Mouse (Mus musculus) ES-E14 (cell line): ENCODE results near the gene Gimap3. TPM values are rescaled to one million over a fixed set of nuclear protein-coding genes. Genes with fewer than 3 reads are reported as not detected.

Experiments used
- DNase-seq: peaks from one replicate; pipeline ENCODE4 v3.0.0-alpha.2; 2013; ENCODE audit warnings: low read depth, low spot score
- H3K27ac ChIP-seq: 2 replicates; pipeline ENCODE4 v1.5.1; 2012; ENCODE audit warnings: low read depth, mild to moderate bottlenecking, low read length, moderate library complexity, mixed read lengths; ENCODE audit not compliant: poor library complexity, insufficient read depth, severe bottlenecking
- H3K36me3 ChIP-seq: 2 replicates; pipeline ENCODE4 v1.6.1; 2012; ENCODE audit warnings: mild to moderate bottlenecking, low read length, moderate library complexity, mixed read lengths; ENCODE audit not compliant: control insufficient read depth, poor library complexity, insufficient read depth, severe bottlenecking
- H3K4me1 ChIP-seq, 2 experiments: fragments of 150-350 bp in 1 of 2; sonication (generic) in 1 of 2; 2 replicates each; pipeline ENCODE4 v1.6.1; 2012; ENCODE audit warnings: low read length in 2 of 2, mild to moderate bottlenecking in 1 of 2, mixed read lengths in 1 of 2; ENCODE audit not compliant: control insufficient read depth in 2 of 2, insufficient read depth in 2 of 2, poor library complexity in 1 of 2
- H3K4me3 ChIP-seq, 2 experiments: fragments of 150-350 bp in 1 of 2; sonication (generic) in 1 of 2; 2 replicates each; pipeline ENCODE4 v1.5.1; 2012; ENCODE audit warnings: low read length in 2 of 2, low read depth in 1 of 2, mild to moderate bottlenecking in 1 of 2, mixed read lengths in 1 of 2; ENCODE audit not compliant: insufficient read depth in 1 of 2, poor library complexity in 1 of 2, severe bottlenecking in 1 of 2
- H3K9ac ChIP-seq: 2 replicates; pipeline ENCODE4 v1.6.1; 2012; ENCODE audit warnings: low read depth, mild to moderate bottlenecking, low read length, mixed read lengths; ENCODE audit not compliant: poor library complexity, insufficient read depth, severe bottlenecking
- H3K9me3 ChIP-seq: fragments of 150-350 bp; sonication (generic); 2 replicates; pipeline ENCODE4 v1.6.1; 2012; ENCODE audit warnings: low read depth, mild to moderate bottlenecking, low read length; ENCODE audit not compliant: control insufficient read depth, insufficient read depth
- CHD2 ChIP-seq: IDR thresholded peaks from 2 replicates; pipeline ENCODE4 v1.6.1; 2014; ENCODE audit warnings: mild to moderate bottlenecking, low read depth, low read length, inconsistent platforms
- HCFC1 ChIP-seq: IDR thresholded peaks from 2 replicates; pipeline ENCODE4 v1.6.1; 2012; ENCODE audit warnings: low read length, inconsistent platforms, borderline replicate concordance; ENCODE audit not compliant: insufficient read depth
- MAFK ChIP-seq: IDR thresholded peaks from 2 replicates; pipeline ENCODE4 v1.6.1; 2014; ENCODE audit warnings: mild to moderate bottlenecking, low read depth, low read length, inconsistent platforms; ENCODE audit not compliant: insufficient read depth
- ZC3H11A ChIP-seq: IDR thresholded peaks from 2 replicates; pipeline ENCODE4 v1.6.1; 2012; ENCODE audit warnings: low read depth, mild to moderate bottlenecking, inconsistent platforms, low read length, borderline replicate concordance
- ZNF384 ChIP-seq: IDR thresholded peaks from 2 replicates; pipeline ENCODE4 v1.6.1; 2012; ENCODE audit warnings: low read depth, low read length, inconsistent platforms
- in situ Hi-C, 2 experiments: fragments of 600-800 bp; cut with MboI; formaldehyde crosslinking; loops; one replicate each; pipeline ENCODE4 v1.15.1; 2025; ENCODE audit warnings: low sequenced_read_pairs in 2 of 2, inconsistent platforms in 1 of 2; ENCODE audit not compliant: unreplicated experiment in 2 of 2
- total RNA-seq: library from RNA; depleted of rRNA; stranded (reverse); fragments of 300-350 nt; gene quantifications from 2 replicates; pipeline ENCODE4 v1.2.3, GENCODE M21; 2012

Gimap3 gene
- total RNA-seq, 1 experiment: 0.09 TPM

GRCm38 (mm10) chr6:48768178-48768869 is 2.3 kb downstream of the Gimap3 start:
- H3K9me3 ChIP-seq: no peaks in the 10 kb centered on the region
- no peak overlapping the region for H3K27ac ChIP-seq
- TF ChIP-seq CHD2 (no peak), ZNF384 (no peak), ZC3H11A (no peak), HCFC1 (no peak), MAFK (no peak)
- H3K4me3 ChIP-seq: no peak overlapping the region
- no peaks in the 10 kb centered on the region for H3K36me3 ChIP-seq
- no peaks in the 10 kb centered on the region for H3K4me1 ChIP-seq
- no peak for DNase-seq
- no peak overlapping the region for H3K9ac ChIP-seq
- in situ Hi-C loops: no loop called here

GRCm38 (mm10) chr6:48764496-48764895 is 6.2 kb downstream of the Gimap3 start:
- in situ Hi-C loops: no loop called here
- H3K4me3 ChIP-seq: no peak overlapping the region
- no peak overlapping the region for H3K27ac ChIP-seq
- no peaks in the 10 kb centered on the region for H3K9me3 ChIP-seq
- no peaks in the 10 kb centered on the region for H3K4me1 ChIP-seq
- H3K36me3 ChIP-seq: no peaks in the 10 kb centered on the region
- TF ChIP-seq HCFC1 (no peak), ZC3H11A (no peak), CHD2 (no peak), ZNF384 (no peak), MAFK (no peak)
- no peak overlapping the region for H3K9ac ChIP-seq
- DNase-seq: no peak

- TF ChIP-seq MAFK (no peak), ZC3H11A (no peak), ZNF384 (no peak), HCFC1 (no peak), CHD2 (no peak)
- H3K4me3 ChIP-seq: no peak overlapping the region
- in situ Hi-C loops: no loop called here
- no peaks in the 10 kb centered on the region for H3K4me1 ChIP-seq
- no peak overlapping the region for H3K9ac ChIP-seq
- no peaks in the 10 kb centered on the region for H3K36me3 ChIP-seq
- H3K27ac ChIP-seq: no peak overlapping the region
- DNase-seq: no peak
- no peaks in the 10 kb centered on the region for H3K9me3 ChIP-seq
These were observed 6.9 kb downstream of the Gimap3 start for GRCm38 (mm10) chr6:48763567-48764270.

- no peaks in the 10 kb centered on the region for H3K36me3 ChIP-seq
- no peak for TF ChIP-seq CHD2
- no peak for TF ChIP-seq MAFK
- no peak for TF ChIP-seq ZC3H11A
- no peak for TF ChIP-seq HCFC1
- no peak for TF ChIP-seq ZNF384
- DNase-seq: no peak
- H3K9me3 ChIP-seq: no peaks in the 10 kb centered on the region
- H3K4me3 ChIP-seq: no peak overlapping the region
- H3K27ac ChIP-seq: no peak overlapping the region
- in situ Hi-C loops: no loop called here
- no peak overlapping the region for H3K9ac ChIP-seq
- H3K4me1 ChIP-seq: no peaks in the 10 kb centered on the region
These were observed 23.3 kb downstream of the Gimap3 start for GRCm38 (mm10) chr6:48747091-48747966.
